Mouse (Mus musculus) erythroblast, embryonic 14.5 days (primary cell): Measurements from ENCODE around the gene Entpd7.

Source experiments
- GATA1 ChIP-seq: IDR thresholded peaks from 2 replicates; pipeline ENCODE4 v1.6.1; 2012; ENCODE audit warnings: low read length, inconsistent platforms, mixed read lengths
- TAL1 ChIP-seq: IDR thresholded peaks from 3 replicates; pipeline ENCODE4 v1.6.1; 2012; ENCODE audit warnings: low read length, inconsistent platforms, mixed read lengths

- TF ChIP-seq TAL1 (no peak), GATA1 (no peak)
Observed at GRCm38 (mm10) chr19:43667430-43667809, 22.1 kb upstream of the Entpd7 start.
